Mouse (Mus musculus): ENCODE results near the gene Olfr902. TPM values are rescaled to one million over a fixed set of nuclear protein-coding genes. Genes with fewer than 3 reads are reported as not detected.

Gene Olfr902
- polyA plus RNA-seq, 1 experiment from 2014 or later: not detected

- H3K4me3 ChIP-seq (ENCODE audit: low read depth, low read length): no peak within 1 kb of the TSS
- H3K4me1 ChIP-seq (replicated peaks; ENCODE audit: control insufficient read depth, insufficient read depth): no peaks in the 10 kb centered on the region
- no peaks in the 10 kb centered on the region for H3K36me3 ChIP-seq (ENCODE audit: control insufficient read depth, insufficient read depth, low read length)
- DNase-seq (ENCODE audit: low spot score) (no peak), ATAC-seq (ENCODE audit: low FRiP score, low TSS enrichment) (no peak)
- TF ChIP-seq CTCF (IDR thresholded peaks at IDR 0.05; ENCODE audit: low read depth) (no peak), EP300 (optimal IDR thresholded peaks at IDR 0.05) (no peak)
- 88% methylated on average over 1 of the region's 1 CpGs for WGBS
- H3K27me3 ChIP-seq (ENCODE audit: control insufficient read depth, insufficient read depth, low read length): no peaks in the 10 kb centered on the region
- H3K9me3 ChIP-seq (ENCODE audit: control insufficient read depth, low read length): no peaks in the 10 kb centered on the region
- no peak within 1 kb of the TSS for H3K27ac ChIP-seq (replicated peaks)
- no peak within 1 kb of the TSS for H3K4me2 ChIP-seq (replicated peaks; ENCODE audit: low read depth)
- no peak within 1 kb of the TSS for H3K9ac ChIP-seq (ENCODE audit: low read length)
These were observed 18.3 kb upstream of the Olfr902 start, which contains the start of gene Olfr901 for GRCm38 (mm10) chr9:38429155-38429554. Gene Olfr901, plus strand, starts transcription at chr9:38429455.

- ATAC-seq (ENCODE audit: low FRiP score, low TSS enrichment) (no peak), DNase-seq (ENCODE audit: low spot score) (no peak)
- H3K4me1 ChIP-seq (replicated peaks; ENCODE audit: control insufficient read depth, insufficient read depth): no peaks in the 10 kb centered on the region
- H3K4me2 ChIP-seq (replicated peaks; ENCODE audit: low read depth): no peak within 1 kb of the TSS
- H3K4me3 ChIP-seq (ENCODE audit: low read depth, low read length): no peak within 1 kb of the TSS
- no peaks in the 10 kb centered on the region for H3K9me3 ChIP-seq (ENCODE audit: control insufficient read depth, low read length)
- no peak within 1 kb of the TSS for H3K9ac ChIP-seq (ENCODE audit: low read length)
- no peaks in the 10 kb centered on the region for H3K36me3 ChIP-seq (ENCODE audit: control insufficient read depth, insufficient read depth, low read length)
- no peak for TF ChIP-seq CTCF (IDR thresholded peaks at IDR 0.05; ENCODE audit: low read depth)
- no peak for TF ChIP-seq EP300 (optimal IDR thresholded peaks at IDR 0.05)
- H3K27ac ChIP-seq (replicated peaks): no peak within 1 kb of the TSS
- H3K27me3 ChIP-seq (ENCODE audit: control insufficient read depth, insufficient read depth, low read length): no peaks in the 10 kb centered on the region
These were observed 15.4 kb downstream of the Olfr902 start, which contains the start of gene Olfr904 for GRCm38 (mm10) chr9:38462844-38463243. Gene Olfr904, plus strand, starts transcription at chr9:38463144.

- Histone ChIP-seq H3K4me2 (replicated peaks; ENCODE audit: low read depth) (no peak within 1 kb of the TSS), H3K27ac (replicated peaks) (no peak within 1 kb of the TSS), H3K27me3 (ENCODE audit: control insufficient read depth, insufficient read depth, low read length) (no peaks in the 10 kb centered on the region), H3K9me3 (ENCODE audit: control insufficient read depth, low read length) (no peaks in the 10 kb centered on the region), H3K36me3 (ENCODE audit: control insufficient read depth, insufficient read depth, low read length) (no peaks in the 10 kb centered on the region), H3K4me1 (replicated peaks; ENCODE audit: control insufficient read depth, insufficient read depth) (no peaks in the 10 kb centered on the region), H3K4me3 (ENCODE audit: low read depth, low read length) (no peak within 1 kb of the TSS), H3K9ac (ENCODE audit: low read length) (no peak within 1 kb of the TSS)
- no peak for DNase-seq (ENCODE audit: low spot score)
- TF ChIP-seq EP300 (optimal IDR thresholded peaks at IDR 0.05) (no peak), CTCF (IDR thresholded peaks at IDR 0.05; ENCODE audit: low read depth) (no peak)
- no peak for ATAC-seq (ENCODE audit: low FRiP score, low TSS enrichment)
These were observed 23.4 kb downstream of the Olfr902 start, which contains the start of gene Olfr905 for GRCm38 (mm10) chr9:38470807-38471206. Gene Olfr905, plus strand, starts transcription at chr9:38471107.

GRCm38 (mm10) chr9:38486785-38487184, 39.3 kb downstream of the Olfr902 start, which contains the start of gene Olfr906:
Gene Olfr906, plus strand, starts transcription at chr9:38487085.
- no peaks in the 10 kb centered on the region for H3K4me1 ChIP-seq (replicated peaks; ENCODE audit: control insufficient read depth, insufficient read depth)
- no peak within 1 kb of the TSS for H3K4me2 ChIP-seq (replicated peaks; ENCODE audit: low read depth)
- no peak within 1 kb of the TSS for H3K9ac ChIP-seq (ENCODE audit: low read length)
- H3K36me3 ChIP-seq (ENCODE audit: control insufficient read depth, insufficient read depth, low read length): no peaks in the 10 kb centered on the region
- no peak for DNase-seq (ENCODE audit: low spot score)
- no peak for ATAC-seq (ENCODE audit: low FRiP score, low TSS enrichment)
- WGBS: 60% methylated on average over 3 of the region's 3 CpGs
- no peaks in the 10 kb centered on the region for H3K9me3 ChIP-seq (ENCODE audit: control insufficient read depth, low read length)
- H3K27ac ChIP-seq (replicated peaks): no peak within 1 kb of the TSS
- no peaks in the 10 kb centered on the region for H3K27me3 ChIP-seq (ENCODE audit: control insufficient read depth, insufficient read depth, low read length)
- TF ChIP-seq CTCF (IDR thresholded peaks at IDR 0.05; ENCODE audit: low read depth) (no peak), EP300 (optimal IDR thresholded peaks at IDR 0.05) (no peak)
- no peak within 1 kb of the TSS for H3K4me3 ChIP-seq (ENCODE audit: low read depth, low read length)

GRCm38 (mm10) chr9:38495501-38495900, 48.0 kb downstream of the Olfr902 start, which contains the start of gene Olfr907:
Gene Olfr907, plus strand, starts transcription at chr9:38495801.
- Histone ChIP-seq H3K9ac (ENCODE audit: low read length) (no peak within 1 kb of the TSS), H3K27me3 (ENCODE audit: control insufficient read depth, insufficient read depth, low read length) (no peaks in the 10 kb centered on the region), H3K4me1 (replicated peaks; ENCODE audit: control insufficient read depth, insufficient read depth) (no peaks in the 10 kb centered on the region), H3K27ac (replicated peaks) (no peak within 1 kb of the TSS), H3K4me3 (ENCODE audit: low read depth, low read length) (no peak within 1 kb of the TSS), H3K36me3 (ENCODE audit: control insufficient read depth, insufficient read depth, low read length) (no peaks in the 10 kb centered on the region), H3K4me2 (replicated peaks; ENCODE audit: low read depth) (no peak within 1 kb of the TSS), H3K9me3 (ENCODE audit: control insufficient read depth, low read length) (no peaks in the 10 kb centered on the region)
- WGBS: 71% methylated on average over 2 of the region's 2 CpGs
- no peak for TF ChIP-seq EP300 (optimal IDR thresholded peaks at IDR 0.05)
- no peak for ATAC-seq (ENCODE audit: low FRiP score, low TSS enrichment)
- DNase-seq (ENCODE audit: low spot score): no peak

Other genes with a start within 250 kb of the Olfr902 start
- 0.06 and 0.11 TPM in 2 replicates for gene Olfr893, start 239.3 kb upstream of the Olfr902 start, polyA plus RNA-seq (2015; fragmentation: Nextera tagmentation; extraction: Ambion mirVana)
- not detected in 2 replicates for gene Olfr894, start 229.6 kb upstream of the Olfr902 start, polyA plus RNA-seq (2015; fragmentation: Nextera tagmentation; extraction: Ambion mirVana)
- gene Olfr143, start 194.9 kb upstream of the Olfr902 start, polyA plus RNA-seq (2015; fragmentation: Nextera tagmentation; extraction: Ambion mirVana): not detected in 2 replicates
- gene Olfr895, start 179.8 kb upstream of the Olfr902 start, polyA plus RNA-seq (2015; fragmentation: Nextera tagmentation; extraction: Ambion mirVana): not detected in 2 replicates
- gene Olfr896-ps1, start 156.5 kb upstream of the Olfr902 start, polyA plus RNA-seq (2015; fragmentation: Nextera tagmentation; extraction: Ambion mirVana): not detected in 2 replicates
- not detected in 2 replicates for gene Olfr25, start 118.6 kb upstream of the Olfr902 start, polyA plus RNA-seq (2015; fragmentation: Nextera tagmentation; extraction: Ambion mirVana)
- gene Olfr898, start 99.2 kb upstream of the Olfr902 start, polyA plus RNA-seq (2015; fragmentation: Nextera tagmentation; extraction: Ambion mirVana): not detected in 2 replicates
- not detected in 2 replicates for gene Olfr250, start 80.8 kb upstream of the Olfr902 start, polyA plus RNA-seq (2015; fragmentation: Nextera tagmentation; extraction: Ambion mirVana)
- not detected in 2 replicates for gene Olfr251, start 70.6 kb upstream of the Olfr902 start, polyA plus RNA-seq (2015; fragmentation: Nextera tagmentation; extraction: Ambion mirVana)
- gene Olfr147, start 46.0 kb upstream of the Olfr902 start, polyA plus RNA-seq (2015; fragmentation: Nextera tagmentation; extraction: Ambion mirVana): not detected in 2 replicates
- gene Olfr901, start 18.2 kb upstream of the Olfr902 start, polyA plus RNA-seq (2015; fragmentation: Nextera tagmentation; extraction: Ambion mirVana): not detected in 2 replicates
- not detected in 2 replicates for gene Olfr904, start 15.5 kb downstream of the Olfr902 start, polyA plus RNA-seq (2015; fragmentation: Nextera tagmentation; extraction: Ambion mirVana)
- gene Olfr905, start 23.5 kb downstream of the Olfr902 start, polyA plus RNA-seq (2015; fragmentation: Nextera tagmentation; extraction: Ambion mirVana): not detected in 2 replicates
- gene Olfr906, start 39.4 kb downstream of the Olfr902 start, polyA plus RNA-seq (2015; fragmentation: Nextera tagmentation; extraction: Ambion mirVana): not detected in 2 replicates
- gene Olfr907, start 48.1 kb downstream of the Olfr902 start, polyA plus RNA-seq (2015; fragmentation: Nextera tagmentation; extraction: Ambion mirVana): not detected in 2 replicates
- not detected in 2 replicates for gene Olfr911-ps1, start 73.9 kb downstream of the Olfr902 start, polyA plus RNA-seq (2015; fragmentation: Nextera tagmentation; extraction: Ambion mirVana)
- gene Olfr910, start 90.2 kb downstream of the Olfr902 start, polyA plus RNA-seq (2015; fragmentation: Nextera tagmentation; extraction: Ambion mirVana): not detected in 2 replicates
- 0.01 TPM in 1 of 2 replicates, not detected in the other for gene Olfr912, start 132.5 kb downstream of the Olfr902 start, polyA plus RNA-seq (2015; fragmentation: Nextera tagmentation; extraction: Ambion mirVana)
- 0.04 TPM in 1 of 2 replicates, not detected in the other for gene Olfr913, start 145.1 kb downstream of the Olfr902 start, polyA plus RNA-seq (2015; fragmentation: Nextera tagmentation; extraction: Ambion mirVana)
- not detected in 2 replicates for gene Olfr914, start 157.4 kb downstream of the Olfr902 start, polyA plus RNA-seq (2015; fragmentation: Nextera tagmentation; extraction: Ambion mirVana)
- gene Olfr916, start 212.2 kb downstream of the Olfr902 start, polyA plus RNA-seq (2015; fragmentation: Nextera tagmentation; extraction: Ambion mirVana): 0.02 TPM in 1 of 2 replicates, not detected in the other
- not detected in 2 replicates for gene Olfr917, start 218.2 kb downstream of the Olfr902 start, polyA plus RNA-seq (2015; fragmentation: Nextera tagmentation; extraction: Ambion mirVana)
- not detected in 2 replicates for gene Olfr918, start 226.9 kb downstream of the Olfr902 start, polyA plus RNA-seq (2015; fragmentation: Nextera tagmentation; extraction: Ambion mirVana)

Data from stomach, postnatal 0 days (tissue).